Mouse (Mus musculus) cerebellum, adult (tissue): ENCODE measurements at regions not wholly inside any gene's neighbourhood (a gene's known extent, or its start where the extent isn't known, plus 50 kb on each side); places are given as distances from the start of the nearest gene placed in this dataset.
"Not testable (repeated sequence)": the region's sequence is repeated elsewhere in the genome, so short reads cannot be mapped to it uniquely, and the experiment has no call there.

Experiments
- ATAC-seq: cut with Nextera tagmentation; 2 replicates; pipeline ENCODE4 v1.9.2; 2017; ENCODE audit warnings: mild to moderate bottlenecking, moderate library complexity, mixed read lengths; ENCODE audit not compliant: insufficient number of reproducible peaks, low FRiP score, low TSS enrichment

DNA sequence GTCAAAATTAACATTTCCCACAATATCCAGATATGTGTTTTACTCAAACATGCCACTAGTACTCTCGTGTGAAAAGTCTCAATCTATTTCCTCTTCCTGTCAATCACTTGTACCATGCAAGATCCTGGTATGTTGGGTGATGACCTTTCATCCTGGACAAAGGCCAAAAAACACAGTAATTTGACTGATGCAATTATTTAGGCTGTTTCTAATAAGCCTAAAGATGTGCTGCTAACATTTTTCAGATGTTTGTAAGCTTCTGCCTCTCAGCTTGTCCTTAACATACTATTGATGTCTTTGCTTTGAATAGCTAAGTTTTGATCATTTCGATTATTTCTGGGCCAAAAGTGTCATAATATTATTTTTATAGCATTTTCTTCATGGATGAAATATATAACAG lies 418.4 kb upstream of the Arrdc4 start:
- ATAC-seq: no peak

DNA sequence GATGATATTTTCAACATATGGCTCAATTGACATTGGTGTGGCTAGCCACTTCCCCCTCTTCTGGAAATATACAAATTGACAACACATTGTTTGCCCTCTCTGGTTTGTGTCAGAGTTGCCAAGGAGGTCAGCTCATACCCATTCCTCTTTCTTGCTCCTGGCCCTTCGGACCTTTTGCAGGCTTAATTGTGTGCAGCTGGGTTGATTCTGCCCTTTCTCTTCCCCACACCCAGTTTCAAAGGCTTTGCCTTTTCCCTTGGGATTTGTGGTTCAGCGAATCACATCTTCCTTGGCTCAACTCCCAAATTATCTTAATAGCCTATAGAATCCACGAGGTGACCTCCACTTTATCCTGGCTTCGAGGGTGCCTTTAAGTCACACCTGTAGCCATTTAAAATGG lies 412.9 kb upstream of the Arrdc4 start:
- ATAC-seq: no peak

DNA sequence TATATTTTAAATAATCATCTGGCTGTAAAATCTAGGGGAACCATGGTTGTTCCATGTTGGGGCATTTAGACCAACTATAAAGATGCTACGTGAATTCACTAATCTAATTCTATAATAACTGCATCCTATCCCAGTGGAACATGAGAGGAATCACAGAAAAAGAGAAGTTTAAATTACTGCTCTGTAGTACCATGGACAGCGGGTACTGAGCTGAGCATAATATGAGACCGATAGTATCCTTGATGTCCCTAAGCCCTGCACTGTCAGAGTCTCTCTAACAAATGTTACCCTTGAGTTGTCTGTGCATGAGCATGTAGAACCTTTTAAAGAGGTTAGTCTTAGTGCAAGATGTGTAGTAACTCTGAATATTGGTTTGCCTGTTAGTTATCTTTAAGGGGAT lies 393.3 kb upstream of the Arrdc4 start:
- ATAC-seq: no peak

- no peak for ATAC-seq
Observed at GRCm38 (mm10) chr7:69133441-69133840, 384.4 kb upstream of the Arrdc4 start.

DNA sequence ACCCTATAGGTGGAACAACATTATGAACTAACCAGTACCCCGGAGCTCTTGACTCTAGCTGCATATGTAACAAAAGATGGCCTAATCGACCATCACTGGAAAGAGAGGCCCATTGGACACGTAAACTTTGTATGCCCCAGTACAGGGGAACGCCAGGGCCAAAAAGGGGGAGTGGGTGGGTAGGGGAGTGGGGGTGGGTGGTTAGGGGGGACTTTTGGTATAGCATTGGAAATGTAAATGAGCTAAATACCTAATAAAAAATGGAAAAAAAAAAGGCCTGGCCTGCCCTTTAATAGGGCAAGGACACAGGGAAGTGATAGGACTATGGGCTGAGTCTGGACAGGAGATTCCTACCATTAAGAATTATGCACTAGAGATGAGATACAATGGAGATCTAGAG lies 352.7 kb upstream of the Arrdc4 start:
- not testable (repeated sequence) for ATAC-seq

GRCm38 (mm10) chr7:69097587-69098095 lies 348.6 kb upstream of the Arrdc4 start:
- no peak for ATAC-seq

DNA sequence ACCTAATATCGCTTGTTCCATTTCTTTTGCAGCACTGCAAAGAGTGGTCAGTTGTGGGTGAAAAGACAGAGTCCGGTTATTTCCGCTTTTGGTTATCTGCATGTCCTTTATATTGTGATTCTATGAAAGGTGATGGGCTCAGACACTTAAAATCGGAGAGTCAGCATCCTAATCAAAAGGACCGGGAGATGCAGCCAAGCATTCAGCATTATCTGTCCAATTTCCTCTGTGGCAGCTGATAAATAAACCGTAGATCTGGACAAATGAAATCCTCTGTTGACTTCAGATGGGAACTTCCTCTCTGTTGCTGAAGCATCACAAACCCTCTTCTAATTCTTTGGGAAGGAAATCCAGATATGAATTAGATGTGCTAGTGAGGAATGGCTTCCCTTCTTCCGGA lies 325.7 kb upstream of the Arrdc4 start:
- no peak for ATAC-seq

DNA sequence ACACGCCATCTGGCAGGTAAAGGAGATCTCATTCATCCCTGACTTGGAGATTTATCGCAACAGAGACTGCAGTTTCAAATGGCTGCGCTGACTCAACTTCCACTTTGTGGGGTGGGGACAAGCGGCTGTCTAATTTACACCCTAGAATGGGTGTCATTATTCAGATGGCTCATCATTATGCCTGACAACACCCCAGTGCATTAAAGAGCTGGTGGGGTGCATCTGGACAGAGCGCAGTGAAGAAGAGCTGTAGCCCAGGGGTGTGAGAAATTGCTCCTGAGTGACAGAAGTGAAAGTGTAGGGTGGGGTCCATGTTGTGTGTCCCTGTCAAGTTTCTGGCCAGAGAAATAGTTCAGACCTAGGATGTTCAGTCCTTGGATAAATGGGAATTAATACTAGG lies 314.0 kb upstream of the Arrdc4 start:
- no peak for ATAC-seq

DNA sequence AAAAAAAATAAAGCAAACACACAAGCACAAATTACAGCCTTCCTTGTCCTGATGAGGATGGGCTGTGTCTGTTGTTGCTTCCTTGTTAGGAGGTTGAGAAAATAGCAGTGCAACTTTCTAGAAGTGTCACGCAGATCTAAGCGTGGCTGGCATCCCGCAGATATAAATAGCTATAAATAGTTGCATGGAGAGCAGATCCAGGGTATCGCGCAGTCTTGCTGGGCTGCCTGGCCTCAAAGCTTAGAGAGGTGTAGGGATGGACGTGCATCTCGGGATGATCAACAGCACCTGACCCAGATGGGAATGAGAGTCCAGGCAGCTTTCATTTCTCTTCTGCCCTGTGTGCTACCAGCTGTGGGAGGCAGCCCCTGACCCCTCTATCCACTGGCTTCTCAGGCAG lies 313.5 kb upstream of the Arrdc4 start:
- no peak for ATAC-seq

DNA sequence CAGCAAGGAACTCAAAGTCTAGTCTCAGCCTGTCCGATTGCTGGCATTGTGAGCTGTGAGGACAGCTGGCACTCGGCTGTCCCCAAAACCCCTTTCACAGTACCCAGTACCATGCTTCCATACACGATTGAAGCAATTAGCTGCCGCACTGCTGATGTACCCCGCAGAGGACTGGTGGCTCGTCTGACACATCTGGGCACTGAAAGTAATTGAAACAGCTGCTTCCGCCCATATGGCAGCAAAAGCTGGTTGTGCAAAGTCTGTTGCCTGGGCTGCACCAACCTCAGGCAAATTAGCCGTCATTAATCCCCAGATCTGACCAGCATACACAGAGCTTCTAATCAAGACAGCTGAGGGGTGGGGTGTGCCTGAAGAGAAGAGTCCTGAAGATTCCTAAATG lies 313.1 kb upstream of the Arrdc4 start:
- ATAC-seq: no peak

DNA sequence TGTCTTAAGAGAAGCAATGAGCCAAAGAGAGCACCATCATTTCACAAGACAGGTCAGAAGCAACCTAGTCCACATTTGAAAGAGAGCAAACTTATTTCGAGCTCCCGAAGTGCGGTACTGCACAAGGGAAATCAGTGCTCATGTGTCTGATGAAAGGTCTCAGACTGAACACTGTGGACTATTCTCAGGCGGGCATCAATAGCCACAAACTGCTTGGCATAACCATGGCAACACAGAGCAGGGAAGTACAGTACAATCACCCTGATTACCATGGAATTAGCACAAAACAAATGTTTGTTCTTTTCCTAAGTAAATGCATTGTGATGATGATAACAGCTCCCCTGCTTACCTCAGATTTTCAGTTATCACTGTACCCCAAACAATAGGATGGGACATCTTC lies 312.2 kb upstream of the Arrdc4 start:
- ATAC-seq: no peak

DNA sequence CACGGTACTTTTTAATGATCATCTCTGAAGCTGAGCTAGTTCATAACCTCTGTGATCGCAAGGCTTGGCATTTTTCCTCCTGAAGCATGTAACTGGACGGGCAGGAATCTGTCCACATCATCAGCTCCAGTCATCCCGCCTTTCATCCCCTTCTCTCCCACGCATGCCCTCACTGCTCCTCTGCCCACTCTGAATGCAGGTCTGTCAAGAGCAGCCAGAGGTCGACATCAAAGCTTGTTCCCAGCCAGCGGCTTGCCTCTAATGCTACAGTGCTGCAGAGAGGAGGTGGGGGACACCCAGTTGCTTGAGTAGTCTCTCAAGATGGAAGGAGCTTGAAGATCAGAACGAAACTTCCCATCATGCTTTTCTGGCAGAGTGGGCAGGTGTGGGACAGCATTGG lies 267.5 kb upstream of the Arrdc4 start:
- no peak for ATAC-seq

GRCm38 (mm10) chr7:69015047-69015446 lies 266.0 kb upstream of the Arrdc4 start:
- no peak for ATAC-seq

- ATAC-seq: no peak
Observed at GRCm38 (mm10) chr7:69007237-69007636, 258.2 kb upstream of the Arrdc4 start.

DNA sequence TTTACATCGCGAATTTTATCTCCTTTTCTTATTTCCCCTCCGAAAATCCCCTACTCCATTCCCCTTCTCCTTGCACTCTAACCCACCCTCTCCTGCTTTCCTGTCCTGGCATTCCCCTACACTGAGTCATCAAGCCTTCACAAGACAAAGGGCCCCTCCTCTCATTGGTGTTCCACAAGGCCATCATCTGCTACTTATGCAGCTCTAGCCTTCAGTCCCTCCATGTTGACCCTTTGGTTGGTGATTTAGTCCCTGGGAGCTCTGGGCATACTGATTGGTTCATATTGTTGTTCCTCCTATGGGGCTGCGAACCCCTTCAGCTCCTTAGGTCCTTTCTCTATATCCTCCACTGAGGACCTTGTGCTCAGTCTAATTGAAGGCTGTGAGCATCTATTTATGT lies 239.0 kb upstream of the Arrdc4 start:
- no peak for ATAC-seq

DNA sequence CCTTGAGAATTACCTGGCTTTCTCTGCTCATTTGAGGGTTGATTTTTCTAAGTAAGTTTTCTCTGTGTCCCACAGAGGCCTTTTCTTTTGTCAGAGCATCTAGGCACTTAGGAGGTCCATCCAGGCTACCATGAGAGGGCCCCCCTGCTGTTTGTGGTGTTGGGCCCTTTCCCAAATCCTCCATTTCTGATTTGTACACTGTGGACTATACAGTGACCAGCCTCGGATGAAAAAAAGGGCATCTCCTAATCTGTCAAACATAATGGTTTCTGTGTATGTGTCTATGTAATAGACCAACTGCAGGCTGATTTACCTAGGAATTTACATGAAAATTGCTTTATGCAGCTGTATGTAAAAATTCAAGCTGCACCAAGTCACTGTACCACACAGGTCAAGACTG lies 234.9 kb upstream of the Arrdc4 start:
- no peak for ATAC-seq

DNA sequence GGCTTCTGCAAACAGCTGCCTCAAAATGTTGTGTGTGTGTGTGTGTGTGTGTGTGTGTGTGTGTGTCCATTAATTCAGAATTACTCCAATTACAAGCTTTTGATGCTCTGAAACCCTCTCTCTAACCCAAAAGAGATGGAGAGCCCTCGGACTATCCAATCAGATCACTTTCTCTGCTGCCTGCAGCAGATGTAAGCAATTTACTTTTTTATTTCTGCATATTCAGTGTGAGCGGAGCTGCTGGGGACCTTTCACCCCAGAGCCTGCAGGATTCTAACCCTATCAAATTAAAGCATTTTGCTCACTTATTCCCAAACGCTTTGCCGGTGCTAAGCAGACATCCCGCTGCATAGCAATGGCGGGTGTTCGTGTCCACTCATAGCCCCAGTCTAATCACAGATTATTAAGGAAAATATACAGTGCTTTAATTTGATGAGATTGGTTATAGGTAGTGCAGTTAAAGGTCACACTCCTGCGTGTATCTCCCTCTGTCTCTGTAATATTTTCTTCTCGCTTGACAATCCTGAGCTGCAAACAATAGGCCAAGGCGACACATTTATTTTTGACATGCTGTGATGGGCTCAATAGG lies 234.0 kb upstream of the Arrdc4 start:
- ATAC-seq: no peak

DNA sequence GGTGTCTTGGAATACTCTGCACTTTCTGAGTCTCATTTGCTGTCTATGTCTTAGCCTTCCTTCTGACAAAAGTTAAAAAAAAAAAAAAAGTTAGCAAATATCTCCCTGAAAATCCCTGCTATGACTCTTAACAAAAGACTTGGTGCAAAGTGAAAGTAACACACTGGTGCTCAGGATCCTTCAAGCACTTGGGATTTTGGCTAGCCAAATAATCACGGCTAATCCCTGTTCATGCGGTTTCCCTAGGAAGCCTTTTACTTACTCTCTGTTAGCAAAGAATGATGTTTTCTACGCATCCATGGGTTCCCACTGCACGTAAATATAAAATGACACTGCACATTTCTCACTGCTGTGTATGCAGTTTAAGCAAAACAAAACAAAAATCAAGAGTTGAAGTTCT lies 229.5 kb upstream of the Arrdc4 start:
- ATAC-seq: no peak

DNA sequence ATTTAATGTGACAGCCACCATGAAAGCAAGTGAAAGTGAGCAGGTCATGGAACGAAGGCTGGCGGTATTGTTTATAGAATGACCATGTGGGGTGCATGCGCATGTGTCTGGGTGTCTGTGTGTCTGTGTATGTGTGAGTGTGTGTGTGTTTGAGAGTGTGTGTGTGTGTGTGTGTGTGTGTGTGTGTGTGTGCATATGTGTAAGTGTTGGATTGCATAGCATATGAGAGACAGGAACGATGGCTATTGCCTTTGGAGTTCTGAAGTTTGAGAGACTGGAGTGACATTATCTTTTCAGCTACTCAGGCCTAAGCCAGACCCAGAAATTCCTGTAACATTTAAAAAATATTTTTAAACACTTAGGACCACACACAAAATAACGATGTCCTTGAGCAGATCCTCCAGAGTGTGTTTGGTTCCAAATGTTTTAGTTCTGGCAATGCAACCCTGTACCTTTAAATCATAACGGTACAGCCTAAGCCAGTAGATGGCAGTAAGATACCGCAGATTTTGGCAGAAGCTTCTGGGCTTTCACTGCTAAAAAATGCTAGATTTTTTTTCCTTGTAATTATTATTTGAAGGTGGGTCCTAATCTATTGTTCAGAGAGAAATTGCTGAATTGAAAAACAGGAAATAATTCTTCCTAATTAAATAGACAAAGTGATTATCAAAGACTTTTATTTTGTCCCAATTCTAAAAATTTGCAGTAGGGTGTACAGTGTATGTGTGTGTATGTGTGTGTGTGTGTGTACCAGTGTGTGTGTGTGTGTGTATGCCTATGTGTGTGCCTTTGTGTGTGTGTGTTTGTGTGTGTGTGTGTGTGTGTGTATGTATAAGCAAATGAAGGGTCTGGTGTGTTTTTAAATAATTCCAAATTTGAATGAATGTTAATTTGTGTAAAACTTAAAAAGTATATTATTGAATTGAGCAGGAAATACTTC lies 228.0 kb upstream of the Arrdc4 start:
- no peak for ATAC-seq

DNA sequence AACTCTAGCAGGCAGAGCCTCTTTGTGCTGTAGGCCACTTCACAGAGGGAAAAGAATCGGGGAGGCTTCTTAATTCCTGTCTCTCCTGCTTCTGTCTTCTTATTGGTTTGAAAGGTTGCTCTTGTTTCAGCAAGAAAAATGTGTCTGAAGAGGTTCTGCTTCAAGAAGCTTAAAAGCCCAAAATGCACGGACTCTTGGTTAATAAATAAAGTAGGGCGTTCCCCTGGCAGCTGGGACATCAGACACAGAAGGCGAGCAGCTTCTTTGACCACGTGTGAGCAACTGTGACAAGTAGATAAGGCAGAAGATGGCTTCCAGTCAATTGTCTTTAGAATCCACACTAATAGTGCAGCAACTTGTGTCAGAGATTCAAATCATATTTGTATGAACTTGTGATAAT lies 226.9 kb upstream of the Arrdc4 start:
- no peak for ATAC-seq

- no peak for ATAC-seq
Observed at GRCm38 (mm10) chr7:68975580-68975894, 226.5 kb upstream of the Arrdc4 start.
